Mouse (Mus musculus) liver, postnatal 0 days (tissue): ENCODE data around the gene Akr7a5. TPM values are rescaled to one million over a fixed set of nuclear protein-coding genes. Genes with fewer than 3 reads are reported as not detected.

Experiments used
- ATAC-seq: fragments of 200-750 bp; cut with Nextera tagmentation; 2 replicates; pipeline ENCODE4 v1.8.0; 2017; ENCODE audit warnings: mild to moderate bottlenecking, moderate library complexity
- DNase-seq: peaks from one replicate; pipeline ENCODE4 v3.0.0-alpha.2; 2016
- H3K27ac ChIP-seq: fragments of 300-500 bp; sonication (generic); 2 replicates; pipeline ENCODE4 v1.5.1; 2014; ENCODE audit warnings: antibody characterized with exemption, moderate library complexity, mild to moderate bottlenecking, low read depth
- H3K27me3 ChIP-seq: fragments of 300-500 bp; sonication (generic); 2 replicates; pipeline ENCODE4 v1.6.1; 2014; ENCODE audit warnings: low read length, control low read depth, mixed read lengths; ENCODE audit not compliant: insufficient read depth
- H3K36me3 ChIP-seq: fragments of 300-500 bp; sonication (generic); replicated peaks from 2 replicates; pipeline ENCODE4 v1.6.1; 2014; ENCODE audit warnings: mild to moderate bottlenecking, control low read depth, low read length, moderate library complexity, mixed read lengths; ENCODE audit not compliant: insufficient read depth
- H3K4me1 ChIP-seq: fragments of 300-500 bp; sonication (generic); 2 replicates; pipeline ENCODE4 v1.6.1; 2014; ENCODE audit warnings: antibody characterized with exemption, mild to moderate bottlenecking, control low read depth; ENCODE audit not compliant: insufficient read depth
- H3K4me2 ChIP-seq: fragments of 300-500 bp; sonication (generic); 2 replicates; pipeline ENCODE4 v1.6.1; 2014; ENCODE audit warnings: low read depth, mild to moderate bottlenecking, low read length, moderate library complexity, mixed read lengths
- H3K4me3 ChIP-seq: fragments of 300-500 bp; sonication (generic); 2 replicates; pipeline ENCODE4 v1.5.1; 2014; ENCODE audit warnings: low read depth, low read length
- H3K9ac ChIP-seq: fragments of 300-500 bp; sonication (generic); replicated peaks from 2 replicates; pipeline ENCODE4 v1.6.1; 2014; ENCODE audit warnings: mild to moderate bottlenecking, moderate library complexity
- H3K9me3 ChIP-seq: fragments of 300-500 bp; sonication (generic); 2 replicates; pipeline ENCODE4 v1.6.1; 2016; ENCODE audit warnings: mild to moderate bottlenecking, control low read depth, low read length, mixed read lengths
- CTCF ChIP-seq: sonication (generic); IDR thresholded peaks from 2 replicates; pipeline ENCODE4 v1.5.1; 2016; ENCODE audit warnings: antibody characterized with exemption, low read depth
- EP300 ChIP-seq: IDR thresholded peaks from 2 replicates; pipeline ENCODE4 v1.6.1; 2016; ENCODE audit warnings: antibody characterized with exemption, low read depth, mild to moderate bottlenecking
- WGBS: fragments of 180-500 bp; shearing (Covaris S2); extraction: QIAGEN DNeasy Blood & Tissue Kit; methylation state at CpG from one replicate; pipeline ENCODE4 v1.1.7; 2014; ENCODE audit not compliant: insufficient replicate concordance; 5-methylcytosine and 5-hydroxymethylcytosine counted together
- polyA plus RNA-seq: library from polyadenylated mRNA; unstranded; fragments of >200 nt; fragmentation: Nextera tagmentation; extraction: Ambion mirVana; gene quantifications from 2 replicates; pipeline ENCODE4 v1.2.1, GENCODE M21; 2015

Gene Akr7a5
- polyA plus RNA-seq, 1 experiment from 2014 or later, result 117 TPM

- Histone ChIP-seq H3K9me3 (no peaks in the 10 kb centered on the region), H3K27ac (no peak overlapping the region), H3K4me2 (no peak overlapping the region), H3K4me3 (no peak overlapping the region), H3K4me1 (no peaks in the 10 kb centered on the region), H3K36me3 (peaks cover 58% of the 10 kb centered on the region), H3K27me3 (no peaks in the 10 kb centered on the region), H3K9ac (no peak overlapping the region)
- TF ChIP-seq EP300, result no peak
- no peak for TF ChIP-seq CTCF
- DNase-seq (no peak), ATAC-seq (no peak)
- 88% methylated on average over 16 of the region's 16 CpGs for WGBS
These were observed 28.7 kb upstream of the Akr7a5 start for GRCm38 (mm10) chr4:139281791-139282345.

- no peak for TF ChIP-seq CTCF
- no peak for TF ChIP-seq EP300
- H3K4me3 ChIP-seq, result no peak overlapping the region
- ATAC-seq (no peak), DNase-seq (no peak)
- H3K36me3 ChIP-seq, result peaks cover 65% of the 10 kb centered on the region
- H3K27ac ChIP-seq, result no peak overlapping the region
- H3K9ac ChIP-seq, result no peak overlapping the region
- H3K4me2 ChIP-seq, result no peak overlapping the region
- WGBS, result 73% methylated on average over 6 of the region's 6 CpGs
- no peaks in the 10 kb centered on the region for H3K4me1 ChIP-seq
- H3K27me3 ChIP-seq, result no peaks in the 10 kb centered on the region
- no peaks in the 10 kb centered on the region for H3K9me3 ChIP-seq
These were observed 27.6 kb upstream of the Akr7a5 start for GRCm38 (mm10) chr4:139282955-139283417.

DNA sequence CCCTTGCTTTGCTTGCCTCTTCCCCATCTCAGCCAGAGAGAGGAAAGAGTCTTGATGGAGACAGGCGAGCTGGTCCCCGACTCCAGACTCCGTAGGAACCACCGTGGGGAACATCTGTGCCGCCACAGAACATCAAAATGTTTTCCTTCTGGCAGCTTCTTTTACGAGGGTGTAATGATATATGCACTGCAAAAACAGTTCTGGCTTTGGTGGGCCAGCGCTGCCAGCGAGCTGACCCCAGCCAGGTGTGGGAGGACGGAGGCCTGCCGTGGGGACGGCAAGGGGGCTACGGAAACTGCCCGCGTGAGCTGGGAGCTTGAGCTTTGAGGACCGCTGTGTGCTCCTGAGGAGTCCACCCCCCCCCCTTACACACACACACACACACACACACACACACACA, 25.7 kb upstream of the Akr7a5 start:
- Histone ChIP-seq H3K4me3 (no peak overlapping the region), H3K36me3 (peaks cover 80% of the 10 kb centered on the region), H3K27ac (no peak overlapping the region), H3K9me3 (no peaks in the 10 kb centered on the region), H3K4me1 (no peaks in the 10 kb centered on the region), H3K9ac (no peak overlapping the region), H3K27me3 (no peaks in the 10 kb centered on the region), H3K4me2 (no peak overlapping the region)
- 90% methylated on average over 15 of the region's 15 CpGs for WGBS
- DNase-seq, result no peak
- no peak for ATAC-seq
- TF ChIP-seq CTCF, result no peak
- no peak for TF ChIP-seq EP300

DNA sequence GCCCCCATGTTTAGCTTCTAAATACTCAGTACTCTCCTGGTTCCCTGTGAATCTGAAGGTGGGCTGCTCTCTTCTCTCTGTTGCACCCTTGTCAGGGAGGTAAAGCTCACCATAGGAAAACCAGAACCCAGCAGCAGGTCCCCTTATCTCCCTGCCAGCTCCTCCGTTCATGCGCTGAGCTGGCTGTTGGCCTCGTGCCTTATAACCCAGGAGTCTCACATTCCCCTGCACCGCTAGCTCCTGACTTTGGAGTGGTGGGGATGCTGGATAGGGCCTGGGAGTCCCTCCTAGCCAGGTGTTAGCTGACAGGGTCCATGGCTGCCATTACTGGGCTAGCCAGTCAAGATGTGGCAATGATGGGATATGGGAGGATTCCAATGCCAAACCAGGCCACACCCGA, 24.3 kb upstream of the Akr7a5 start:
- no peak for DNase-seq
- H3K36me3 ChIP-seq, result peaks cover 77% of the 10 kb centered on the region
- 71% methylated on average over 5 of the region's 5 CpGs for WGBS
- H3K4me1 ChIP-seq, result no peaks in the 10 kb centered on the region
- no peak overlapping the region for H3K4me2 ChIP-seq
- H3K27me3 ChIP-seq, result no peaks in the 10 kb centered on the region
- H3K27ac ChIP-seq, result no peak overlapping the region
- H3K9ac ChIP-seq, result no peak overlapping the region
- TF ChIP-seq CTCF (no peak), EP300 (no peak)
- no peaks in the 10 kb centered on the region for H3K9me3 ChIP-seq
- no peak overlapping the region for H3K4me3 ChIP-seq
- ATAC-seq, result no peak

GRCm38 (mm10) chr4:139287122-139287863, 23.3 kb upstream of the Akr7a5 start:
- 82% methylated on average over 18 of the region's 18 CpGs for WGBS
- H3K27ac ChIP-seq, result no peak overlapping the region
- no peaks in the 10 kb centered on the region for H3K27me3 ChIP-seq
- H3K36me3 ChIP-seq, result peaks cover 71% of the 10 kb centered on the region
- H3K9me3 ChIP-seq, result no peaks in the 10 kb centered on the region
- no peaks in the 10 kb centered on the region; the same call in 1 of the 2 replicates for H3K4me1 ChIP-seq
- peak; percentile 97 for TF ChIP-seq CTCF
- no peak for TF ChIP-seq EP300
- DNase-seq (peak; percentile 86), ATAC-seq (peak; percentile 54)
- H3K4me3 ChIP-seq, result no peak overlapping the region
- no peak overlapping the region for H3K9ac ChIP-seq
- no peak overlapping the region for H3K4me2 ChIP-seq

DNA sequence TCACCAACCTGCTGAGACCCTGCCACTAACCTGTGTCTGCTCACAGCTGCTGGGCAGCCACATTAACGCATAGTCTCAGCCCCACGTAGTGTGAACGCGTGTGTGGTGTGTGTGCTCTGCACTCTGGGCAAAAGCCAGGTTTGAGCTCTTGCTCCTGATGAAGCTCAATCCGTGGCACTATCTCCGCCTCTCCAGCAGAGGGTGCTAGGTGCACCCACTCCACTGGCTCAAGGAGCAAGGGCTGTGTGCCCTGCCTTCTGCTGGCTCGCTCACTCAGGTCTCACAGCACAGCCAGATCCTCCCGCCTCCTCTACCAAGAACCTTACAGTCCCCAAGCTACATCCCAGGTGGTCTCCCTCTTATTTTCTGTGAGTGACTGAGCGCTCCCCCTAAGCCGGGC, 21.5 kb upstream of the Akr7a5 start:
- WGBS, result 77% methylated on average over 10 of the region's 10 CpGs
- no peak overlapping the region for H3K4me3 ChIP-seq
- H3K9me3 ChIP-seq, result no peaks in the 10 kb centered on the region
- H3K4me1 ChIP-seq, result no peaks in the 10 kb centered on the region; the same call in 1 of the 2 replicates
- no peaks in the 10 kb centered on the region for H3K27me3 ChIP-seq
- DNase-seq (peak; percentile 58), ATAC-seq (peak; percentile 43)
- H3K36me3 ChIP-seq, result peaks cover 57% of the 10 kb centered on the region
- TF ChIP-seq EP300, result no peak
- TF ChIP-seq CTCF, result peak; percentile 88
- no peak overlapping the region for H3K9ac ChIP-seq
- H3K27ac ChIP-seq, result no peak overlapping the region
- no peak overlapping the region for H3K4me2 ChIP-seq
